In genomic region chr19:31678324-31678723, GRCm38 (mm10) we compare ENCODE assay signal across 15 mouse cellular contexts.
DNase-seq lines count a peak whose midpoint lies in the region; ATAC-seq and TF ChIP-seq lines count a peak whose summit lies in the region.
"Had no signal": no experiment of that assay in that cellular context is flagged by ENCODE, and none has a peak within 500 bp of the region (broad histone marks: within the 10 kb centered on the region; RNA-seq: fewer than 3 reads in every experiment).

No protein-coding gene starts in this region.

- no peaks in the 10 kb centered on the region for H3K36me3 ChIP-seq in intestine, postnatal 0 days (ENCODE audit: control insufficient read depth, insufficient read depth)
- no peaks in the 10 kb centered on the region for H3K36me3 ChIP-seq in intestine, embryonic 16.5 days (ENCODE audit: control insufficient read depth, insufficient read depth, low read length)
- H3K36me3 ChIP-seq: forebrain, embryonic 10.5 days; heart, embryonic 10.5 days; hindbrain, embryonic 15.5 days; limb, embryonic 13.5 days had no signal

- DNase-seq in adrenal gland, postnatal 14 days: peak; percentile 18
- DNase-seq in adrenal gland, adult 18-20 months (ENCODE audit: low spot score in 2 of 2): no peak
- DNase-seq in 3T3-L1 (ENCODE audit: low read depth, low spot score): peak; percentile 57
- DNase-seq in brain, embryonic 14.5 days (ENCODE audit: low read depth): peak; percentile 67
- DNase-seq in cerebellum, postnatal 36 days: no peak
- no peak for DNase-seq in left cerebral cortex, adult 18-20 months (ENCODE audit: low spot score in 2 of 2)
- DNase-seq: cerebellum, adult 18-20 months; right cerebral cortex, adult 18-20 months had no signal

- H3K27me3 ChIP-seq in intestine, postnatal 0 days (replicated peaks; ENCODE audit: control insufficient read depth, insufficient read depth, low read length): no peaks in the 10 kb centered on the region
- H3K27me3 ChIP-seq in intestine, embryonic 16.5 days (replicated peaks; ENCODE audit: control insufficient read depth, insufficient read depth, low read length): no peaks in the 10 kb centered on the region
- H3K27me3 ChIP-seq: hindbrain, embryonic 15.5 days; megakaryocyte, embryonic 14.5 days had no signal

- ATAC-seq in intestine, postnatal 0 days: no peak
- no peak for ATAC-seq in intestine, embryonic 16.5 days

- H3K9ac ChIP-seq in intestine, postnatal 0 days (ENCODE audit: low read depth, low read length): no peak overlapping the region
- H3K9ac ChIP-seq in intestine, embryonic 16.5 days (ENCODE audit: low read depth, low read length): no peak overlapping the region
- H3K9ac ChIP-seq: hindbrain, embryonic 15.5 days; limb, embryonic 13.5 days had no signal

- H3K9me3 ChIP-seq in intestine, postnatal 0 days (ENCODE audit: control insufficient read depth): no peaks in the 10 kb centered on the region
- H3K9me3 ChIP-seq in intestine, embryonic 16.5 days (ENCODE audit: control insufficient read depth, low read length): no peaks in the 10 kb centered on the region
- H3K9me3 ChIP-seq: forebrain, embryonic 10.5 days; heart, embryonic 10.5 days; hindbrain, embryonic 15.5 days; limb, embryonic 13.5 days; megakaryocyte, embryonic 14.5 days had no signal

- TF ChIP-seq POLR2A in brain, embryonic 14.5 days (IDR thresholded peaks at IDR 0.05; ENCODE audit: borderline replicate concordance, extremely low read depth, insufficient read depth, insufficient read length, poor library complexity, severe bottlenecking): no peak

- TF ChIP-seq CTCF in intestine, postnatal 0 days (IDR thresholded peaks at IDR 0.05; ENCODE audit: low read depth): peak; percentile 54
- TF ChIP-seq CTCF in brain, embryonic 14.5 days (IDR thresholded peaks at IDR 0.05; ENCODE audit: borderline replicate concordance, extremely low read depth, insufficient read depth, insufficient read length): peak; percentile 42; the same call in 1 of the 2 replicates

- no peak overlapping the region for H3K27ac ChIP-seq in intestine, postnatal 0 days (ENCODE audit: low read depth, low read length)
- no peak overlapping the region for H3K27ac ChIP-seq in intestine, embryonic 16.5 days (ENCODE audit: low read length)
- H3K27ac ChIP-seq: forebrain, embryonic 10.5 days; heart, embryonic 10.5 days; hindbrain, embryonic 15.5 days; limb, embryonic 13.5 days had no signal

- H3K4me2 ChIP-seq in intestine, postnatal 0 days (replicated peaks; ENCODE audit: low read depth): no peak overlapping the region
- no peak overlapping the region for H3K4me2 ChIP-seq in intestine, embryonic 16.5 days (ENCODE audit: low read depth, low read length)
- H3K4me2 ChIP-seq: hindbrain, embryonic 15.5 days; limb, embryonic 13.5 days had no signal

- no peaks in the 10 kb centered on the region for H3K4me1 ChIP-seq in intestine, postnatal 0 days (replicated peaks; ENCODE audit: control insufficient read depth, insufficient read depth, low read length)
- H3K4me1 ChIP-seq in intestine, embryonic 16.5 days (ENCODE audit: control insufficient read depth, insufficient read depth, low read length): no peaks in the 10 kb centered on the region
- H3K4me1 ChIP-seq: forebrain, embryonic 10.5 days; hindbrain, embryonic 15.5 days; limb, embryonic 13.5 days had no signal

- 42% methylated on average over 5 of the region's 5 CpGs for WGBS in intestine, postnatal 0 days
- WGBS in intestine, embryonic 16.5 days: 43% methylated on average over 5 of the region's 5 CpGs

- no peak overlapping the region for H3K4me3 ChIP-seq in intestine, postnatal 0 days (ENCODE audit: low read depth, low read length)
- no peak overlapping the region for H3K4me3 ChIP-seq in intestine, embryonic 16.5 days (ENCODE audit: low read length)
- H3K4me3 ChIP-seq: forebrain, embryonic 10.5 days; heart, embryonic 10.5 days; hindbrain, embryonic 15.5 days; limb, embryonic 13.5 days; megakaryocyte, embryonic 14.5 days had no signal

Comparison
In these comparisons a context has a peak if more than half of its experiments do, and no peak if none do; other contexts are left out.
1. DNase-seq: peak in adrenal gland, postnatal 14 days (single experiment), 3T3-L1 (single experiment) and brain, embryonic 14.5 days (single experiment); none in adrenal gland, adult 18-20 months (0 of 2), cerebellum, postnatal 36 days (0 of 2) and left cerebral cortex, adult 18-20 months (0 of 2).